Mouse (Mus musculus) heart, postnatal 0 days (tissue): ENCODE results near the gene Pfdn4.

Experiments
- CTCF ChIP-seq: IDR thresholded peaks from 2 replicates; pipeline ENCODE4 v1.5.1; 2016; ENCODE audit warnings: antibody characterized with exemption, control low read depth, low read depth
- EP300 ChIP-seq: IDR thresholded peaks from 2 replicates; pipeline ENCODE4 v1.6.1; 2016; ENCODE audit warnings: antibody characterized with exemption, low read depth

GRCm38 (mm10) chr2:170526513-170526912 is 30.3 kb downstream of the Pfdn4 start:
- TF ChIP-seq CTCF = no peak
- TF ChIP-seq EP300 = no peak
